Mouse (Mus musculus) lung, postnatal 0 days (tissue): ENCODE results near the gene Ints12.

Experiments
- CTCF ChIP-seq: IDR thresholded peaks from 2 replicates; pipeline ENCODE4 v1.5.1; 2016; ENCODE audit warnings: antibody characterized with exemption, mild to moderate bottlenecking
- EP300 ChIP-seq: IDR thresholded peaks from 2 replicates; pipeline ENCODE4 v1.6.1; 2016; ENCODE audit warnings: antibody characterized with exemption, mild to moderate bottlenecking, control low read depth

DNA sequence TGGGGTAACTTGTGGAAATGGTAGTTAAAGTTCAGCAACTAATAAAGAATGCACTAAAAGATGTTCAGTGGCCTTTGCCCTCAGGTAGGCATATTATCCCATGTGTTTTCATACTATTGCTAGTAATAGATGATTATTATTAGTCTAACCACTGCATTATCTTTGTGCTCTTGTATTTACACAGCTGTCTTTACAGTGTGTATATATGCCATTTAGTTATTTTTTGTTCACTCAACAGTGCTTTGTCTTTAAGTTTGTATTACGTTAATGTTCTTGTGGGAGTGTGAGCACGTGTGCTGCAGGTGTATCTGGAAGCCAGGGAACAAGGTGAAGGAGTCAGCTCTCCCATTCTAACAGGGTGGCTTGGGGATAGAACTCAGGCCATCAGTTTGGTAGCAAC lies 7.3 kb downstream of the Ints12 start:
- TF ChIP-seq CTCF (no peak), EP300 (no peak)
